Mouse (Mus musculus) c-Kit-positive CD71-positive TER-119-negative erythroid progenitor cells, embryonic 14.5 days (primary cell): ENCODE measurements around the gene Slc38a2.

Experiments used
- DNase-seq: peaks from one replicate; pipeline ENCODE4 v3.0.0-alpha.2; 2013; ENCODE audit warnings: low read depth

Slc38a2 gene

GRCm38 (mm10) chr15:96718466-96718865, 18.9 kb upstream of the Slc38a2 start:
- DNase-seq = no peak

- DNase-seq = no peak
Observed at GRCm38 (mm10) chr15:96717181-96717580, 17.7 kb upstream of the Slc38a2 start.

- no peak for DNase-seq
Observed at GRCm38 (mm10) chr15:96716371-96716770, 16.8 kb upstream of the Slc38a2 start.

- no peak for DNase-seq
Observed at GRCm38 (mm10) chr15:96715692-96716080, 16.2 kb upstream of the Slc38a2 start.

- no peak for DNase-seq
Observed at GRCm38 (mm10) chr15:96715079-96715691, 15.7 kb upstream of the Slc38a2 start.

- no peak for DNase-seq
Observed at GRCm38 (mm10) chr15:96714676-96715016, 15.1 kb upstream of the Slc38a2 start.

- no peak for DNase-seq
Observed at GRCm38 (mm10) chr15:96713758-96714675, 14.5 kb upstream of the Slc38a2 start.

GRCm38 (mm10) chr15:96712338-96712737, 12.8 kb upstream of the Slc38a2 start:
- no peak for DNase-seq

- DNase-seq = no peak
Observed at GRCm38 (mm10) chr15:96711664-96712063, 12.1 kb upstream of the Slc38a2 start.

- no peak for DNase-seq
Observed at GRCm38 (mm10) chr15:96710352-96711114, 11.0 kb upstream of the Slc38a2 start.

GRCm38 (mm10) chr15:96709491-96710351, 10.2 kb upstream of the Slc38a2 start:
- peak; percentile 95 for DNase-seq

GRCm38 (mm10) chr15:96708976-96709490, 9.5 kb upstream of the Slc38a2 start:
- peak; percentile 19 for DNase-seq

GRCm38 (mm10) chr15:96708428-96708827, 8.9 kb upstream of the Slc38a2 start:
- DNase-seq = no peak

- no peak for DNase-seq
Observed at GRCm38 (mm10) chr15:96707936-96708335, 8.4 kb upstream of the Slc38a2 start.

GRCm38 (mm10) chr15:96702466-96703031, 3.0 kb upstream of the Slc38a2 start:
- no peak for DNase-seq

GRCm38 (mm10) chr15:96700766-96701165, 1.2 kb upstream of the Slc38a2 start:
- DNase-seq = no peak

- DNase-seq = peak; percentile 53
Observed at GRCm38 (mm10) chr15:96698658-96699448, 677 bp downstream of the Slc38a2 start.

- peak; percentile 20 for DNase-seq
Observed at GRCm38 (mm10) chr15:96697901-96698657, 1.5 kb downstream of the Slc38a2 start.

GRCm38 (mm10) chr15:96696486-96697284, 2.8 kb downstream of the Slc38a2 start:
- DNase-seq = no peak
